Mouse (Mus musculus): ENCODE data around the gene Fzd9. TPM values are rescaled to one million over a fixed set of nuclear protein-coding genes. Genes with fewer than 3 reads are reported as not detected.

Fzd9 gene
- total and polyA plus RNA-seq, 3 experiments: not detected

DNA sequence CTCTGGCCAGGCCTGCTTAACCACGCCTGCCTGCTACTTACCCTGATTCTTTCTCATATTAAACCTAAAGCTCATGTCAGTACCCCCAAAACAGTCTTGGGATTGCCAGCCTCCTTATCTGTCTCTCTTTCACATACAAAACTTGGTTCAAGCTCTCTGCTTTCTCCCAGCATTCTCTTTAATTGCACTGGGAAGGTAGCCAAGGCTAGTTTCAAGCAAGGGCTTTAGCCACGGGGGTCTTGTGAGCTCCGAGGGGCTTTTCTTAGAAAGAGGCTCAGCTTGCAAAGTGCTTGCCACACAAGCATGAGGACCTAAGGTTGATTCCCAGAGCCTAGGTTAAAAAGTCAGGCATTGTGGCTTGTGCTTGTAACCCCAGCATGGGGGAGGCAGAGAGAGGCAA lies 34.2 kb upstream of the Fzd9 start:
- Histone ChIP-seq H3K9ac (ENCODE audit: insufficient read depth, low read depth) (no peak overlapping the region), H3K79me2 (replicated peaks; ENCODE audit: control insufficient read depth, extremely low read depth, insufficient read depth, poor library complexity, severe bottlenecking) (no peaks in the 10 kb centered on the region), H3K4me2 (ENCODE audit: insufficient read depth, low read depth, poor library complexity, severe bottlenecking) (no peak overlapping the region), H3K27ac (ENCODE audit: insufficient read depth, low read depth) (no peak overlapping the region), H3K9me3 (replicated peaks; ENCODE audit: low read length) (peaks cover 5% of the 10 kb centered on the region), H3K4me3 (replicated peaks in 1 of 3; ENCODE audit: low read depth in 2 of 3, low read length in 2 of 3, poor library complexity in 1 of 3) (no peak overlapping the region), H3K4me1 (ENCODE audit: control insufficient read depth in 1 of 2, insufficient read depth in 2 of 2) (no peaks in the 10 kb centered on the region), H3K27me3 (replicated peaks) (peaks cover 56% of the 10 kb centered on the region), H3K36me3 (replicated peaks in 1 of 2; ENCODE audit: control insufficient read depth in 1 of 2, insufficient read depth in 1 of 2, low read length in 1 of 2) (no peaks in the 10 kb centered on the region)
- TF ChIP-seq GABPA (IDR thresholded peaks at IDR 0.05; ENCODE audit: insufficient replicate concordance, low read depth, low read length) (no peak), TCF12 (IDR thresholded peaks at IDR 0.05; ENCODE audit: low read depth, low read length) (no peak), NRF1 (IDR thresholded peaks at IDR 0.05; ENCODE audit: low read depth, low read length) (no peak), MEF2A (IDR thresholded peaks at IDR 0.05; ENCODE audit: borderline replicate concordance, low read depth, low read length) (no peak), EP300 (IDR thresholded peaks at IDR 0.05; ENCODE audit: low read length) (no peak), HCFC1 (IDR thresholded peaks at IDR 0.05; ENCODE audit: low read depth, low read length) (no peak), MXI1 (IDR thresholded peaks at IDR 0.05; ENCODE audit: low read depth, low read length) (no peak), IRF4 (IDR thresholded peaks at IDR 0.05; ENCODE audit: low read depth, low read length) (no peak), ZNF384 (IDR thresholded peaks at IDR 0.05; ENCODE audit: low read depth, low read length) (no peak), CHD2 (IDR thresholded peaks at IDR 0.05; ENCODE audit: low read length) (no peak), CTCF (conservative IDR thresholded peaks at IDR 0.05 in 1 of 2, IDR thresholded peaks at IDR 0.05 in 1 of 2; ENCODE audit: low read depth in 2 of 2, low read length in 2 of 2) (no peak), ZMIZ1 (IDR thresholded peaks at IDR 0.05; ENCODE audit: low read depth, low read length) (no peak), MAZ (IDR thresholded peaks at IDR 0.05; ENCODE audit: low read depth, low read length) (no peak), JUND (conservative IDR thresholded peaks at IDR 0.05; ENCODE audit: low read depth, low read length) (no peak)
- in situ Hi-C loops (cut with MboI; ENCODE audit: low pct_ligation_motif_present, low pct_unique_long_range_greater_than_20kb, low sequenced_read_pairs) (loop anchor here (5.0 kb wide), 2 partner anchors 48 to 168 kb away; no protein-coding TSS in a partner anchor), dilution Hi-C loops (cut with MboI; ENCODE audit: extremely low pct_ligation_motif_present, extremely low pct_unique_long_range_greater_than_20kb, low sequenced_read_pairs) (no loop called here)
- DNase-seq (ENCODE audit: extremely low read depth): no peak

DNA sequence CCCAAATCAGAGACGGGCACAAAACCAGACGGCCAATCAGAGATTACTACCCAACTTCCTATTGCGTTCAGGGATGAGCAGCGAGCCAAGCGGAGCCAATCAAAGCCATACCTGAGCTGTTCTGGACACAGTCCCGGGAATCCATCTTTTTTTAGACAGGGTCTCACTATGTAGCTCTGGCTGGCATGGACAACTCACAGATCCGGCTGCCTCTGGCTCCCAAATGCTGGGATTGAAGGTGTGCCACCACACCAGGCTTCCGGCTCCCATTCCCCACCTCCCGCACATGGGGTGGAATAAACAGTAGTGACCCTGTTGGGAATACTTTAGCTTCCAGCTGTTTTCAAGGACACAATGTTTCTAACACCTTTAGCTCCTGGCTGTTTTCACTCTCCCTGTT lies 29.2 kb upstream of the Fzd9 start:
- no peak for DNase-seq (ENCODE audit: extremely low read depth)
- in situ Hi-C loops (cut with MboI; ENCODE audit: low pct_ligation_motif_present, low pct_unique_long_range_greater_than_20kb, low sequenced_read_pairs): no loop called here
- Histone ChIP-seq H3K4me1 (ENCODE audit: control insufficient read depth in 1 of 2, insufficient read depth in 2 of 2) (no peaks in the 10 kb centered on the region), H3K9me3 (replicated peaks; ENCODE audit: low read length) (peaks cover 5% of the 10 kb centered on the region), H3K4me3 (replicated peaks in 1 of 3; ENCODE audit: low read depth in 2 of 3, low read length in 2 of 3, poor library complexity in 1 of 3) (no peak overlapping the region), H3K9ac (ENCODE audit: insufficient read depth, low read depth) (no peak overlapping the region), H3K4me2 (ENCODE audit: insufficient read depth, low read depth, poor library complexity, severe bottlenecking) (no peak overlapping the region), H3K27me3 (replicated peaks) (peaks cover 64% of the 10 kb centered on the region), H3K36me3 (replicated peaks in 1 of 2; ENCODE audit: control insufficient read depth in 1 of 2, insufficient read depth in 1 of 2, low read length in 1 of 2) (no peaks in the 10 kb centered on the region), H3K79me2 (replicated peaks; ENCODE audit: control insufficient read depth, extremely low read depth, insufficient read depth, poor library complexity, severe bottlenecking) (no peaks in the 10 kb centered on the region), H3K27ac (ENCODE audit: insufficient read depth, low read depth) (no peak overlapping the region)
- dilution Hi-C loops (cut with MboI; ENCODE audit: extremely low pct_ligation_motif_present, extremely low pct_unique_long_range_greater_than_20kb, low sequenced_read_pairs): no loop called here
- TF ChIP-seq GABPA (IDR thresholded peaks at IDR 0.05; ENCODE audit: insufficient replicate concordance, low read depth, low read length): no peak
- no peak for TF ChIP-seq IRF4 (IDR thresholded peaks at IDR 0.05; ENCODE audit: low read depth, low read length)
- TF ChIP-seq ZNF384 (IDR thresholded peaks at IDR 0.05; ENCODE audit: low read depth, low read length): no peak
- TF ChIP-seq PAX5 (IDR thresholded peaks at IDR 0.05; ENCODE audit: low read length): no peak
- TF ChIP-seq SMC3 (IDR thresholded peaks at IDR 0.05; ENCODE audit: low read depth, low read length): no peak
